Mouse (Mus musculus) neural tube, embryonic 13.5 days (tissue): ENCODE measurements around the gene 9530077C05Rik. TPM values are rescaled to one million over a fixed set of nuclear protein-coding genes. Genes with fewer than 3 reads are reported as not detected.
A peak's percentile ranks its signal among the peaks of the same experiment; 100 is the strongest.

Experiments used
- ATAC-seq: fragments of 200-750 bp; cut with Nextera tagmentation; 2 replicates; pipeline ENCODE4 v1.8.0; 2017; ENCODE audit warnings: low read depth, mild to moderate bottlenecking, moderate TSS enrichment, moderate library complexity
- H3K27ac ChIP-seq: fragments of 300-500 bp; sonication (generic); replicated peaks from 2 replicates; pipeline ENCODE4 v1.5.1; 2015; ENCODE audit warnings: moderate library complexity, mild to moderate bottlenecking, inconsistent platforms
- H3K27me3 ChIP-seq: fragments of 300-500 bp; sonication (generic); 2 replicates; pipeline ENCODE4 v1.6.1; 2015; ENCODE audit warnings: mild to moderate bottlenecking, inconsistent platforms
- H3K36me3 ChIP-seq: fragments of 300-500 bp; sonication (generic); 2 replicates; pipeline ENCODE4 v1.6.1; 2015; ENCODE audit warnings: mild to moderate bottlenecking, inconsistent platforms
- H3K4me1 ChIP-seq: fragments of 300-500 bp; sonication (generic); replicated peaks from 2 replicates; pipeline ENCODE4 v1.6.1; 2015; ENCODE audit warnings: inconsistent platforms
- H3K4me2 ChIP-seq: fragments of 300-500 bp; sonication (generic); 2 replicates; pipeline ENCODE4 v1.6.1; 2015; ENCODE audit warnings: inconsistent platforms, mild to moderate bottlenecking, moderate library complexity
- H3K4me3 ChIP-seq: fragments of 300-500 bp; sonication (generic); 2 replicates; pipeline ENCODE4 v1.5.1; 2015; ENCODE audit warnings: mild to moderate bottlenecking, inconsistent platforms
- H3K9ac ChIP-seq: fragments of 300-500 bp; sonication (generic); 2 replicates; pipeline ENCODE4 v1.6.1; 2015; ENCODE audit warnings: moderate library complexity, mild to moderate bottlenecking, inconsistent platforms
- H3K9me3 ChIP-seq: fragments of 300-500 bp; sonication (generic); 2 replicates; pipeline ENCODE4 v1.6.1; 2016; ENCODE audit warnings: inconsistent platforms
- WGBS: fragments of 180-500 bp; shearing (Covaris S2); methylation state at CpG from one replicate; pipeline ENCODE4 v1.1.7; 2015; 5-methylcytosine and 5-hydroxymethylcytosine counted together
- polyA plus RNA-seq: library from polyadenylated mRNA; unstranded; fragments of >200 nt; fragmentation: Nextera tagmentation; extraction: Ambion mirVana; gene quantifications from 2 replicates; pipeline ENCODE4 v1.2.1, GENCODE M21; 2015

9530077C05Rik gene
- polyA plus RNA-seq, 1 experiment from 2014 or later, result 8.9 TPM

DNA sequence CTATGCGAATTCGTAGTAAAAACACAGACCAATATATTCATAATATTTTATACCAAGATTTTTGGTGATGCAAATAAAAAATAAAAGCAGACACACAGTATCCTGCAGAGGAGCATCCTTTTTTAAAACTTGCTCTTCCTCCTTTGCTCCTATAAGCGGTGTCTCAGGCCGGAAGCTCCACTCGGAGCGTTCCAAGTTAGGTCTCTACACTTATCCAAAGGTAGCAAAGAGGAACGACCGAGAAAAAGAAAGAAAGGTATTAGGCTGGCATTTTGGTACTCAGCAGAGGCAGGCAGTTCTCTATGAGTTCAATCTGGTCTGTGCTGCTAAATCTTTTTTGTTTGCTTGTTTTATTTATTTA lies 57.6 kb downstream of the 9530077C05Rik start:
- H3K27ac ChIP-seq, result no peak overlapping the region
- peaks cover 14% of the 10 kb centered on the region; the same call in 1 of the 2 replicates for H3K4me1 ChIP-seq
- no peak overlapping the region for H3K9ac ChIP-seq
- WGBS, result 80% methylated on average over 8 of the region's 8 CpGs
- no peak overlapping the region for H3K4me3 ChIP-seq
- H3K27me3 ChIP-seq, result no peaks in the 10 kb centered on the region
- H3K9me3 ChIP-seq, result no peaks in the 10 kb centered on the region
- peaks cover 14% of the 10 kb centered on the region for H3K36me3 ChIP-seq
- no peak for ATAC-seq
- H3K4me2 ChIP-seq, result no peak overlapping the region

- 91% methylated on average over 3 of the region's 3 CpGs for WGBS
- Histone ChIP-seq H3K27me3 (no peaks in the 10 kb centered on the region), H3K4me3 (peak within 1 kb of the TSS; percentile 70), H3K9me3 (no peaks in the 10 kb centered on the region), H3K36me3 (peaks cover 8% of the 10 kb centered on the region), H3K4me2 (peak within 1 kb of the TSS; percentile 75), H3K4me1 (peaks cover 14% of the 10 kb centered on the region; the same call in 1 of the 2 replicates), H3K27ac (0 out of 2 replicates have a peak within 1 kb of the TSS, but pooled peaks have one; percentile 96), H3K9ac (peak within 1 kb of the TSS; percentile 91)
- ATAC-seq, result no peak
These were observed 58.3 kb downstream of the 9530077C05Rik start, which contains the start of gene Rp9 for GRCm38 (mm10) chr9:22469643-22470042. Gene Rp9, minus strand, starts transcription at chr9:22469743.

- Histone ChIP-seq H3K4me1 (peaks cover 20% of the 10 kb centered on the region), H3K27ac (peak within 1 kb of the TSS; percentile 62), H3K36me3 (no peaks in the 10 kb centered on the region), H3K27me3 (no peaks in the 10 kb centered on the region), H3K9me3 (no peaks in the 10 kb centered on the region), H3K4me2 (peak within 1 kb of the TSS; percentile 90), H3K9ac (peak within 1 kb of the TSS; percentile 78), H3K4me3 (peak within 1 kb of the TSS; percentile 70)
- under 1% methylated on average over 25 of the region's 25 CpGs for WGBS
- ATAC-seq, result peak; percentile 99
These were observed 64.1 kb downstream of the 9530077C05Rik start, which contains the start of gene Bbs9 for GRCm38 (mm10) chr9:22475424-22475868. Gene Bbs9, plus strand, starts transcription at chr9:22475715.

GRCm38 (mm10) chr9:22476265-22476664 lies 65.0 kb downstream of the 9530077C05Rik start:
- Histone ChIP-seq H3K27ac (peak overlapping the region; percentile 62; the same call in 1 of the 2 replicates), H3K4me1 (peaks cover 20% of the 10 kb centered on the region), H3K36me3 (no peaks in the 10 kb centered on the region), H3K27me3 (no peaks in the 10 kb centered on the region), H3K9ac (peak overlapping the region; percentile 78), H3K4me2 (peak overlapping the region; percentile 90), H3K4me3 (peak overlapping the region; percentile 70), H3K9me3 (no peaks in the 10 kb centered on the region)
- 10% methylated on average over 10 of the region's 10 CpGs for WGBS
- ATAC-seq, result peak; percentile 4

- no peaks in the 10 kb centered on the region for H3K27me3 ChIP-seq
- WGBS, result 94% methylated on average over 8 of the region's 8 CpGs
- H3K9ac ChIP-seq, result no peak overlapping the region
- H3K4me3 ChIP-seq, result no peak overlapping the region
- no peak overlapping the region for H3K4me2 ChIP-seq
- H3K4me1 ChIP-seq, result peaks cover 20% of the 10 kb centered on the region
- no peaks in the 10 kb centered on the region for H3K9me3 ChIP-seq
- no peak overlapping the region for H3K27ac ChIP-seq
- no peak for ATAC-seq
- no peaks in the 10 kb centered on the region for H3K36me3 ChIP-seq
These were observed 67.6 kb downstream of the 9530077C05Rik start for GRCm38 (mm10) chr9:22478946-22479345.

DNA sequence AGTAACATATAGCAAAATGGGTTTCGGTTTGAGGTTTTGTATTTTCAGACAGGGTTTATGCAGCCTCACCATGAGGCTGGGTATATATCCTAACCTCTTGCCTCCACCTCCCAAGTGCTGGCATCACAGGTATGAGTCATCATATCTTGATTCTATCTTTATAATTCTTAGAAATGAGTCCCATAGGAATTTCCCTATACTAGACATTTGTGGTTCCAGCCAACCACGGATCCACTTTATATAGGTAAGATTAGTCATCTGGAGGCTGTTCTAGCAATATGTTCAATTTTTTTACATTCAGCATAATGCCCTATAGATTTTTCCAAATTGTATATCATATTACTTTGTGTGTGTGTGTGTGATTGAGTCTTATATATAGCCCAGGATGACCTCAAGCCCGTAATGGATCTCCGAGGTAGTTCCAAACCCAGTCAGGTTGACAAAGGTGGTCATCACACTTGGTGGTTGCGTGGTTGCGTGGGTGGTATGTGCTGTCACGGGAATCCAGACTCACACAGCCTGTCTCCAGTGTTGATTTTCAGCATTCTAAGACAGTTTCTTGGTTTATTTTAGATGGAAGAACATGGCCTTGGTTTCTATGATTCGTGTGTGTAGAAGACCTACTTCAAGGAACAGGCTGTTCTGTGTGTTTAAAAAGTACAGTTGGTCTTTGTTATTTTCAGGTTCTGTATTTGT lies 72.7 kb downstream of the 9530077C05Rik start:
- H3K27ac ChIP-seq, result no peak overlapping the region
- no peak for ATAC-seq
- no peak overlapping the region for H3K4me2 ChIP-seq
- H3K4me1 ChIP-seq, result no peaks in the 10 kb centered on the region
- H3K4me3 ChIP-seq, result no peak overlapping the region
- WGBS, result 93% methylated on average over 8 of the region's 8 CpGs
- H3K9ac ChIP-seq, result no peak overlapping the region
- no peaks in the 10 kb centered on the region for H3K27me3 ChIP-seq
- no peaks in the 10 kb centered on the region for H3K9me3 ChIP-seq
- H3K36me3 ChIP-seq, result no peaks in the 10 kb centered on the region

DNA sequence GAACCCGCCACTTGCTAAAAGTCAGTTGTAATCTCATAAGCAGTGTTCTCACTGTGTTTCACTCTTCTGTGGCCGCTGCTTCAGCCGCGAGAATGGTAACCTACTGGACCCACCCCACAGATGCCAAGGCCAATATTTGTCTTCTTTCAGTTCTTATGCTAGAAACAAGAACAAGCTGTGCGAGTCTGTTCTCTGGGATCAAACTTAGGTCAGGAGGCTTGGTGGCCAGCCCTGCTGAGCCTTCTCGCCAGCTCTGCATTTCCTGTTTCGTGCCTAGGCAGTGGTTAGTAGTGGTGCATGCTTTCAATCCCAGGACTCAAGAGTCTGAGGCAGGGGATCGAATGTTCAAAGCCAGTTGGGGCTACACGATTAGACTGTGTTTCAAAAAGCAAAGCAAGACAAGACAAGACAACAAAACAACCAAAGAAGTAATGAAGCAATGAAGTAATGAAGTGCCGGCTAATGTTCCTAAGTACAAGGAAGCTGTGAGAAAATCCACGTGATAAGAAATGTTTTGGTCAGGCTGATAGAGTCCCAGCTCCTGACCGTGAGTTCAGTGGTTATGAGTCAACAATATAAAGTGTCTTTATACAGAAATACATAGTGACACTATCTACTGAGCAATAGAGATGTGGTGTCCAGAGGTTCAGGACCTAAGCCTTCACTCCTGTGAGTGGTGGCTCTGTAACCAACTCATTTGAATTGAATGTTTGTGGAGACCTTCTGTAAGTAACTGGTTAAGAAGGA lies 73.4 kb downstream of the 9530077C05Rik start:
- no peak overlapping the region for H3K9ac ChIP-seq
- no peak for ATAC-seq
- WGBS, result 95% methylated on average over 12 of the region's 12 CpGs

DNA sequence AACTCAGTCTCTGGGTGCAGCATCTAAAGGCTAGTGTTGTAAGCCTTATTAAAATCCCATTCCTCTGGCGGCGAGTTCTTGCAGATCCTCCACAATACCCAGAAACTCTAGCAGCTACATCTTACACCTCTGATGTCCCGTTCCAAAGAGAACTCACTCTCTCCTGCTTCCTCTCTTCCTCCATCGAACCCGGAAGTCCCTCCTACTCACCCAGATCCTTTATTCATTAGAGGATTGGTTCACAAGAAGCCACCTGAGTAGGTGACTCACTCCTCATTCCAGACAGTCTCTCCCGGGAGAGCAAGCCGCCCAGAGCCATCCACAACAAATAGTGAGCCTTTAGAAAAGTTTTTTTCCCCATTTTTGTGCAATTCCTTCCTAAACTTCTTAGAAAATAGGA lies 74.9 kb downstream of the 9530077C05Rik start:
- H3K4me1 ChIP-seq, result no peaks in the 10 kb centered on the region
- WGBS, result 86% methylated on average over 7 of the region's 7 CpGs

More for the DNA sequence above, 73.4 kb downstream of the 9530077C05Rik start:
- Histone ChIP-seq H3K4me2 (no peak overlapping the region), H3K4me3 (no peak overlapping the region), H3K9me3 (no peaks in the 10 kb centered on the region), H3K36me3 (no peaks in the 10 kb centered on the region), H3K27me3 (no peaks in the 10 kb centered on the region), H3K4me1 (no peaks in the 10 kb centered on the region), H3K27ac (no peak overlapping the region)

DNA sequence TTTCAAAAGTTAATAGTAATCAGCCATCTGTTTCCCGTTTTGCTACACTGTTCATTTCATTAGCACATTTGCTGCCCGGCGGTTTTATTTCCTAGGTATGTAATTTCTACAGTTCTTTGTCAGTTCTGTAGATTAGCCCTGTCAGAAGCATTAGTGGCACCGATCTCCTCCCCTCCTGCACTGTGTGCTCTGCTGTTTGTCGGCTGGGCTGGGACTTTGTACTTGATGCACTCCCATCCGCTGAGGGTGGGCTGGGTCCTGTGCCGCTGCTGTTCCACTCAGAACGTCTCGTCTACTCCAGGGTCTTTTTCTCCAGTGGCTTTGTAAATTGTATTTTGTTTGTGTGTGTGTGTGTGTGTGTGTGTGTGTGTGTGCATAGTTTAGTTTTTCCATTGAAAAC lies 77.7 kb downstream of the 9530077C05Rik start:
- WGBS, result 75% methylated on average over 9 of the region's 9 CpGs
- no peak for ATAC-seq
- Histone ChIP-seq H3K4me3 (no peak overlapping the region), H3K36me3 (no peaks in the 10 kb centered on the region), H3K4me1 (no peaks in the 10 kb centered on the region), H3K9ac (no peak overlapping the region), H3K9me3 (no peaks in the 10 kb centered on the region), H3K27me3 (no peaks in the 10 kb centered on the region), H3K27ac (no peak overlapping the region), H3K4me2 (no peak overlapping the region)

More for the DNA sequence above, 74.9 kb downstream of the 9530077C05Rik start:
- H3K27me3 ChIP-seq, result no peaks in the 10 kb centered on the region
- no peak overlapping the region for H3K27ac ChIP-seq
- H3K4me2 ChIP-seq, result no peak overlapping the region
- H3K9ac ChIP-seq, result no peak overlapping the region
- no peaks in the 10 kb centered on the region for H3K9me3 ChIP-seq
- no peak overlapping the region for H3K4me3 ChIP-seq
- ATAC-seq, result no peak
- H3K36me3 ChIP-seq, result no peaks in the 10 kb centered on the region

Other genes with a start within 250 kb of the 9530077C05Rik start
- gene Zfp872, start 223.4 kb upstream of the 9530077C05Rik start, polyA plus RNA-seq, result 0.12 and 0.31 TPM in 2 replicates
- 9.0 and 10.3 TPM in 2 replicates for gene Zfp809, start 185.8 kb upstream of the 9530077C05Rik start, polyA plus RNA-seq
- 5.2 and 5.8 TPM in 2 replicates for gene Zfp599, start 151.6 kb upstream of the 9530077C05Rik start, polyA plus RNA-seq
- 34.1 and 37.9 TPM in 2 replicates for gene Zfp810, start 103.9 kb upstream of the 9530077C05Rik start, polyA plus RNA-seq
- gene Anln, start 22.3 kb upstream of the 9530077C05Rik start, polyA plus RNA-seq, result 8.1 and 9.8 TPM in 2 replicates
- not detected in 2 replicates for gene Gm17545, start 42.8 kb downstream of the 9530077C05Rik start, polyA plus RNA-seq
- 69.1 and 70.9 TPM in 2 replicates for gene Rp9, start 58.2 kb downstream of the 9530077C05Rik start, polyA plus RNA-seq
- 14.9 and 18.7 TPM in 2 replicates for gene Bbs9, start 64.2 kb downstream of the 9530077C05Rik start, polyA plus RNA-seq